Mouse (Mus musculus) 3134 (cell line): ENCODE results near the gene Rab28.
A peak's percentile ranks its signal among the peaks of the same experiment; 100 is the strongest.

Experiments used
- DNase-seq: peaks from one replicate; pipeline ENCODE4 v3.0.0-alpha.2; 2011; ENCODE audit warnings: low spot score; ENCODE audit not compliant: insufficient read length; ENCODE audit errors: extremely low read depth

The Rab28 gene

GRCm38 (mm10) chr5:41708051-41708630 is at the start of gene Rab28:
Rab28 (minus strand) TSS chr5:41708157.
- DNase-seq, result peak; percentile 89

GRCm38 (mm10) chr5:41757338-41757737 is 49.4 kb upstream of the Rab28 start:
- DNase-seq, result no peak

DNA sequence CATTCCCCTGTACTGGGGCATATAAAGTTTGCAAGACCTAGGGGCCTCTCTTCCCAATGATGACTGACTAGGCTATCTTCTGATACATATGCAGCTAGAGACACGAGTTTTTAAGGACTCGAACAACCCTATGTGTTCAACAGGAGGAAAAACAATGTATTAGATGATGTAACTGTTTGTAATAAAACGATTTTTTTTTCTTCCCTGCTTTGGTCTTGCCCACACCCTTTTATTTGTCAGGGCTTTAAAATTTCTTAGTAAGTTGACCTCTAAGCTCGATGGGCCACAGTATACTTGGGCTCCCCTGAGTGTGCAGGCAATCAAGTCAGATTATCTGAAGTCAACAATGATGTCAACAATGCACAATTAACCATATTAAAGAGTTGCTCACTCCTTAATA is 48.4 kb upstream of the Rab28 start:
- DNase-seq, result no peak

DNA sequence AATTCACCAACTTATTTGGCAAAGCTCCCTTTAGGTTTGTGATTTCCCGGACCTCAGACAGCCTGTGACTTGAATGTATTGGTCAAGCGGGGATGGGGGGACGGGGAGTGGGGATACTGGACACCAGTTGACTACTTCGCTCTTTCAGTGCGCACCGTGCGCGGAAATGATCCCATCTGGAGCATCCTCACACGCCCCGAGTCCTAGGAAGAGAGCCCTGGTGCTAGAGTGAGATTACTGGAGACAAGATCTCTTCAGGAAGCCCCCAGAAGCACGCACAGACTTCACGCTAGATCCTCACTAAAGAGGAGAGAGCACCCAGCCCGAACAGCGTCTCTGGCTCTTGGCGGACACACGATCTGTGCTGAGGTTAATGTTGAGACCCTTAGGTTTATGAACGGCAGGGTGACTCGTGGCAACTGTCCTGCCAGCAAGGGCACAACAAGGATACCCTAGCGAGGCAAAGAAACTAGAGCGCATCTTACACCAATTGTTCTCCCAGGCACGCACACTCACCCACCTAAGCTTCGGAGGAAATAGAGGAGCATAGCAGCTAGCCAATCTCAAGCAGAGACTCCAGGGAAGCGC is 47.5 kb upstream of the Rab28 start:
- no peak for DNase-seq

DNA sequence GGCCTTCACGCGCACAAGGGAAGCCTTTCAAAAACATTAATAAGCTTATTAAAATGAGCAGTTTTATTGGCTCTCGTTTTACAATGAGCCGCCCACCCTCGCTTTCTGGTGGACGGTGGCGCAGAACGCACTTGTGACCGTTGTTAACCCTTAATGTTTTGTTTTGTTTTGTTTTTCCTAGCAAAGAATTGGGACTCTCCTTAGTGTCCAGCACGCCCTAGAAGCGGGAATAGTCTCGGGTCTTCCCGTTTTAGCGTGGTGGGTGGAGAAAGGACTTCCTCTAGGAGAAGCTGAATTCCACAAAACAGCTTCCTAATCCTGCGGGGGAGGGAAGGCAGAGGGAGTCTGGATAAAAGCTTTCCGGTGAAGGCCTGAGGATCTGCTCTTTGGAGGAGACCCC is 46.9 kb upstream of the Rab28 start:
- DNase-seq, result no peak

DNA sequence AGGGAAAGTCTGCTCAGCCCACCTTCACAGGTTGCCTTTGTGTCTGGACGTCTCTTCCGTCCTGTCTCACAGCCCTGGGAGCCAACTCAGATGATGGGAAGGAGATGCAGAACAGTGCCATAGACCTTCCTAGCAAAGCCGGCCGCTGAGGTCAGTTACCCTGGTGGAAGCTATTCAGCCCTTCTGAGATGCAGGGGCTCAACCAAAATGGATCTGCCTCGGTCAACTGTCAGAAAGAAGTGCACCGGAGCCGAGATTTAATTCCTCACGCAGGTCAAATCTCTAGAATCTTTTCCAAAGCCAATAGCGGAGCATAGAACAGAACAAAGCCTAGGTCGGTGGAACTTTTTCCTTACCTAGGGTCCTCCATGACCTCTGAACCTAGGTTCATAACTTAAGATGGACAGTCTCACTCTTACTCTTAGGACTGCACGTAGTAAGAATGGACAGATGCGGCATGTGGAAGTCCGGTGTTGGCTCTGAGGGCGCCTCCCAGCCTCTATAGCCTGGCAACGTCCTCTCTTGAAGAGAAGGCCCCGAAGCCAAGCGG is 46.3 kb upstream of the Rab28 start:
- DNase-seq, result no peak

DNA sequence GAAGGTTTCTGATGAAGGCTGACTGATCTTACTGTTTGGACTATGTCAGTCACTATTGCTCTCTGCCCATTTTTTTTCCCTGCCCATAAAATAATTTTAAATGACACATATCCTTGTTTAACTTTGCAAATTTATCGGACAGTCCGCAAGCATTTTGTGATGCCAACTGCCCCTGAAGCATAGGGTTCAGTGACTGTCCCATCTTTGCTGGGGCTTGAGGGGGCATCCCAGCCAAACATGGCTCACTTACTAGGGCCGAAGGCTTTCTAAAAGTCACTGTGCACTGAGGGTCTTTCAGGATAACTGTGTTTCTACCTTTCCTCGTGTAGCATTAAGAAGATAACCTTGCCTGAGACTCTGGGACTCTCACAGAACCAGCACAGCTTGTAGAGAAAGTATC is 44.8 kb upstream of the Rab28 start:
- DNase-seq, result no peak

DNA sequence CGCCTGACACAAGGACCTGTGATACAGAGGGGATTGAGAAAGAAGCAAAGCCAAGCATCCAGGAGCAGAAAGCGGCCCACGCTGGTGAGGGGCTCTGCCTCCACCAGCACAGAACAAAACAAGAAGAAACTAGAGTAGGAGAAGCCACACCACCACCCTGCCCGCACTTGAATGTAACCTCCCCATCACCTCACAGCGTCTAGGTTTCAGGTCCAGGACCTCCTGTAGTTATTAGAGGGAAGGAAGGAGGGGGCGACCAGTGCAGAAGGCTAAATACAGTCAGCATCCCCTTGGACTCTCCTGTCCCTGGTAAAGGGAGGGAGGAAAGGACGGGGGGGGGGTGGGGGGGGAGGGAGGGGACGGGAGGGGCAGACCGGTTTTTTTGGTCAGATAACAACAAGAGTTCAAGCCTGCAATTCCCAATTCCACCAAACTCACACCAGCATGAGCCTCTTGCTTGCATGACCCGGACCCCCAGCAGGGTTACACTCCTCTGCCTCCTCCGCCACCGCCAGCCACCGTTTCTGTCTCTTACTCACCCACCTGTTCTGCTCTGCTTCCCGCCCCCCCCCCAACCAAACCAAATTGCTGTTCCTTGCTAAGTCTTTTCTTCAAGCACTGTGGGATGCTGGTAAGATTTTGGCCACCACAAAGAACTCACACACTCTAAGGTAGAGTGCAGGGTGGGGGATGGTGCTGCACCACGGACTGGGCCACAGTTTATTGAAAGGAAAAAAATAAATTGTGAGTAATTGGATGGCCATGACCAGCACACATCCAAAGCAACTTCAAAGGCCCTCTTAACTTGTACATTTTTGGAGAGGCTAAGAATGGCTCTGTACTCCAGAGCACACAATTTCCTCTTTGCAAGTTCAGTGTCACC is 37.2 kb upstream of the Rab28 start:
- DNase-seq, result no peak

DNA sequence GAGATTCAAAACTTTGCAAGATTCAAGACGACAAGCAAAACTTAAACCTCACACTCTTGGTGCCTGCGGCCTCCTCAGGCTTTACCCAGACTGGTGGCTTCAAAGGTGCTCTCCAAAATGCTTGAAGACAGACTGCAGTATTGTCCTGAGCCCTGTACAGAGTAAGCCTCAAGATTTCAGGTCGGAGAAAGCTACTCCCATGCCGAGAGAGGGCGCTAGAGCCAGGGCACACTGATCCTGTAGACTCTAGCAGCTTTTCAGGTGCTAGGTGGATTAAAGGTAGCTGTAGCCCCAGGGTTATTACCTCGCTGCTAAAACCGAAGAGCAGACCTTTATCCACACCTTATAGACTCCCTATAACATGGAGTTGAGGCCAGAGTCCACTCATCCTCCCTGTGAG is 36.3 kb upstream of the Rab28 start:
- DNase-seq, result no peak

GRCm38 (mm10) chr5:41738817-41739216 is 30.9 kb upstream of the Rab28 start:
- no peak for DNase-seq

DNA sequence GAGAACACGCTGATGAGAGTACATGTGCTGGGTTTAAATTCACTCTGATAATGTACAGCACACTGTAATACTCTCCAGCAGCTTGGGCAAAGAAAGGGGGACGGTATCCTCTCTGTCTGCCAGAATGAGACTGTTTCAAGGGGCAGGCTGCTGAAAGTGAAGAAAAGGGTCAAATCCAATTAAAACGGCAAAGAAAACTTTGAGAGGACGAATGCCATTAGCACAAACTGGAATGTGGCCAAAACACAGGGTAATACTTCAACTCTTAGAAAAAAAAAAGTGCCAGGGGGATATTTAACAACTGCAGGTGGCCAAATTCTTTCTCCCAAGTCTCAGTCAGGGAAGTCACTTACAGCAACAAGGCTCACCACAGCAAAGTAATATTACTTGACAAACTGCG is 29.1 kb upstream of the Rab28 start:
- no peak for DNase-seq

DNA sequence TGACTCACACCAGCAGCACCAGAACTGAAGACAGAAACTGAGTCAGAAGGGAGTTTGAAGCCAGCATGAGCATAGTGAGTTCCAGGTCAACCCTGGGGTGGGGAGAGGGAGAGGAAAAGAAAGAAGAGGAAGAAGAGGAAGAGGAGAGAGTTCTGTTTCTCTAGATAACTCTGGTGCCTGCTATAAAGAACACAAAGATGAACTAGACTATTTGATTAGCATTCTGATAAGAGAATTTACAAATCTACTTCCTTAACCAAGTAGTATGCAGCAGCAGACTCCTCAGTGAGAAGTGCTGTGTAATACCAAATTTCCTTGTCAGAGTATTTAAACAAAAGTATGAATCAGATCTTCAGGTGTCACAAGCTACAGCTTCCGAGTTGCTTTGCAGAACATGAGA is 19.1 kb upstream of the Rab28 start:
- no peak for DNase-seq

DNA sequence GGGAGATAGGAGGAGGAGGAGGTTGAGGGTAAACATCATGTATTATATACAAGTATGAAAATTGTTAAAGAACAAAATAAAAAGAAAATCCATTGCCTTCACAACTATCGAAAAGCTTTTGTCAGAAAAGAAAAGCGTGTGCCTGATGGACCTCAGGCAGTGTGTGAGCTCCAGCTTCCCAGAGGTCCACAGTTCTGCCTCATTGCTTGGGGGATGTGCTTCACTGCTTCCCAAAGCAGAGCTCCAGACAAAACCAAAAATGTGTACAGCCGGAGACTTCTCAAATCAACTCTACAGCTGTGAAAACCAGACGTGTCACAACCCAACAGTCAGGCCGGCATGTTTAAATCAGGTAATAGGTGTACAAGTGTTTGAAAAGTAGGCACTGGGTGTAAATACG is 17.6 kb upstream of the Rab28 start:
- no peak for DNase-seq

GRCm38 (mm10) chr5:41707115-41708015 is 592 bp downstream of the Rab28 start:
- DNase-seq, result peak; percentile 73

DNA sequence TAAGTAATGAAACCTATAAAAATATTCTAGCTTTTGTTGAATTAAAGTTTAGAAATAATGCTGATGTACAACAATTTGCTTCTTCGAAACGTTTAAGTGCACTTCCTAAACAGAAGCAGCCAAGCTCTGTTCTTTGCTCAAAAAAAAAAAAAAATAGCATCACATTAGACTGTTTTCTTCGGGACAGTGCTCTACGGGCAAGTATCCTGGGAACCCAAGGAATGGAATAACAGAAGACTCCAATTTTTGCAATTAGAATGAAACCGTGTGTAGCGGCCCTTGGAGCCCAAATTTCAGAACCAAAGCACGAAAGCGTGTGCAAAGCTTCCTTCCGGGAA is 1.2 kb downstream of the Rab28 start:
- no peak for DNase-seq

DNA sequence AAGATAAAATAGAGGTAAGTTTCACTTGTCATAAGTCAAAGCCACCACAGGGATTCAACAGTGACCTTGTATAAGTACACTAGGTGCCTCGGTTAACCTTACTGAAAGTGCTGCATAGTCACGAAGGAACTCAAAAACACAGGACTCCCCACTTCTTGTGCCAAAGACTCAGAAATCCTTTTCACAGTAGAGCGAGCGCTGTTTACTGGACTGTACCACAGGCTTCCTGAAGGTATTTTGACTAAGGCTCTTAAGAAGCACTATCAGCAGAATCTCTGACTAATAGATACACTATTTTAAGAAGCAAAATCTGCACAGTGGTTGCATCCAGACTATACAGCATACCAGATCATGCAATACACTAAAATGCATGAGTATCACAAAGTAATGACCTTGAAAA is 6.9 kb downstream of the Rab28 start:
- peak; percentile 52 for DNase-seq

- DNase-seq, result no peak
Observed at GRCm38 (mm10) chr5:41697958-41698357, 10.0 kb downstream of the Rab28 start.

DNA sequence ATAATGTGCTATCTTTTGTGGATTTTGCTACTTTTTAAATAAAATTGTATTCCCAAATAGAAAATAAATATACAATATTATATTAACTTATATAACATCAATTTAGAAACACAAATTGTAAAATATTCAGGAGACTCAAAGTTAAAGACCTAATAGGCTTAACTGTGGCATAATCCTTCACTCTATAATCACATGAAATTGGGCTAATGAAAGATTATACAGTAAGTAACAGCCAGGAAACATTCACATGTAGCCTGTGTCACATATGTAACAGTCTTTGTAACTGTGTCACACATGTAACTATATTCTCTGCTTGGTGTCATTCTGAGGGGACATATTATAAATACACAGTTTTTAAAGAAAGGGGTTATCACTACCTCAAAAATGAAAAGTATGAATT is 22.9 kb downstream of the Rab28 start:
- DNase-seq, result no peak

- DNase-seq, result no peak
Observed at GRCm38 (mm10) chr5:41683976-41684375, 24.0 kb downstream of the Rab28 start.

- DNase-seq, result no peak
Observed at GRCm38 (mm10) chr5:41666012-41666411, 41.9 kb downstream of the Rab28 start.

DNA sequence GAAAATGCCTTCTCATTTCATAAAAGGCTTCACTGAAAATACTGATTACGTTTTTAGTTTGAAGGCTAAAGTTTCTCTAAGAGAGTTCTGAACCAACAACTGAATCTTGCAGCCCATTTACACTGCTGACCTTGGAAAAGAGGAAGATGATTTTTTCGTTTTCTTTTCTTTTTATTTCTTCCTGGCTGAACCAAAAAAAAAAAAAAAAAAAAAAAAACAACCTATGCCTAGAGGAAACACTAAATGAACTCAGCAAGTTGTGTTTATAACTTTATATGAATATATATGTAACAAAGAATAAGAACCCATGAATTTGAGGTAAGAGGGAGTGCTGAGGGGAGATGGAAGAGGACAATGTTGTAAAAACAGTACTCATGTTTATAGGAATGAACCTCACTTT is 71.2 kb downstream of the Rab28 start:
- DNase-seq, result no peak
